Mouse (Mus musculus): ENCODE measurements around the gene H2-Ab1. TPM values are rescaled to one million over a fixed set of nuclear protein-coding genes. Genes with fewer than 3 reads are reported as not detected.

H2-Ab1 gene
- polyA plus RNA-seq, 1 experiment = 251 TPM

DNA sequence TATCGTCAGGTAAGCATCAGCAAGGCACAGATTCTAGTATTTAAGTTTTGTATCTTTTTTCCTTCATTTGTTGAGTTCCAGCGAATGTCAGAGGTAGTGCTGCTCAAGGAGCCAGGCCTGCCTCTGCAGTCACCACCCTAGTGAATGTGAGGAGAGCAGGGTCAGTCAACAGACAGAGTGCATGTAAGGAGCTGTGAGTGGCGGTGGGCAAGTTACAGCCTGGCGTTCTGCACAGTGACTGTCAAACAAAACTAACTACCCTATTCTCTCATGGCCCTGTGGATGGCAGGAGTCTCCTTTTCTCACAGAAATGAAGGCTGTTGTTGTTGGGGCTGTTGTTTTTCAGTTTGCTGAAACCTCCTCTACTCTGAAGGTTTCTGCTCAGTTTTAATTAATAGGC, 27.9 kb downstream of the H2-Ab1 start:
- DNase-seq (ENCODE audit: low spot score) = no peak

DNA sequence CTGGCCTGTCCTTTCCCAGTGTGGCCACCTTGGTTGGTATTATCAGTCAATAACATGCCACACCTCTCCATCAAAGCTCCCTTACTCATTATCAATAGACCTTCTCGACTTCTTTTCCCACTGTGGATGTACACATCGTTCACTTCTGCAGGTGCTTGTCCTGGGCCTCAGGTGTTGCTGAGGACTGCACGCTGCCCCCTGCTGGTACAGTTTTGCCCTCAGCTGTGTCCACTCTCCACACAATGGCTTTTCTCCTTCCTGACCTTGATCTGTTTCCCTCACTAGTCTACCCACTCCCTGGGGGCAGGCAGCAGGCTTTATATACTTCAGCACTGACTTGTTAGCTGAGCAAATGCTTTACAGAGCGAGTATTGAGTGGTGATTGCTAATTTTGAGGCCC, 28.4 kb downstream of the H2-Ab1 start:
- no peak for DNase-seq (ENCODE audit: low spot score)

DNA sequence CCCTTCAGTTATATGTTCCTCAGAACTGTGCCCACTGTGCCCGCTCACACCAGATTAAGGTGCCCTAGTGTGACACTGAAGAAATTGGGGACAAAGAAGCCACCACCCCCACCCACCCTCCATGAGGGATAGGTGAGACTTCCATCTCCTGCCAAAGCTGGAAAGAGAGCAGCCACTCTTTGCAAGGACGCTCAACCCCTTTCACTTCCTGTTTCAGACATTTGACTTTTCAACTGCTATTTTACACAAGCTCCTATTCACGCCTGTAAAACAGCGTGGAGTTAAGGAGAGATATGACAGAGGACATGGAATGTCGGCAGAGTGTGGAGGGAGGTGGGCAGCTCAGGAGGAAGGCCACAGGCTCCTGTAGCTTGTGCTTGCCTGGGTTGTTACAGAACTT, 29.0 kb downstream of the H2-Ab1 start:
- DNase-seq (ENCODE audit: low spot score) = no peak

DNA sequence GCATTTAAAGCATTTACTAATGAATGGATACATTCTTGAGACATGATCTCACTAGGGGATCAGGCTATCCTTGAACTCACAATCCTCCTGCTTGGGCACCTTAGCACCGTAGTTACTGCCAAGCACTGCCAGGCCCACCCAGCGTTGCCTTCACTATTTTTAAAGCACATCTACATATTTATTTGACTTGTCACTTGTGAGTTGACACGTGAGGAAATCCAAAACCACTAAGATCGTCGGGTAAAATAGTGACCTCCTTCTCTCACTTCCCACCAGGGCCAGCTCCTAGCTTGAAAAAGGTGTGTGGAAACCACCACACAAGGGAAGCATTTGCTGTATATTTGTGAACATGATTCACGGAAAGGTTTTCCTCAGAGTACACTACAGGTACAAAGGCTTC, 29.5 kb downstream of the H2-Ab1 start:
- DNase-seq (ENCODE audit: low spot score) = no peak

DNA sequence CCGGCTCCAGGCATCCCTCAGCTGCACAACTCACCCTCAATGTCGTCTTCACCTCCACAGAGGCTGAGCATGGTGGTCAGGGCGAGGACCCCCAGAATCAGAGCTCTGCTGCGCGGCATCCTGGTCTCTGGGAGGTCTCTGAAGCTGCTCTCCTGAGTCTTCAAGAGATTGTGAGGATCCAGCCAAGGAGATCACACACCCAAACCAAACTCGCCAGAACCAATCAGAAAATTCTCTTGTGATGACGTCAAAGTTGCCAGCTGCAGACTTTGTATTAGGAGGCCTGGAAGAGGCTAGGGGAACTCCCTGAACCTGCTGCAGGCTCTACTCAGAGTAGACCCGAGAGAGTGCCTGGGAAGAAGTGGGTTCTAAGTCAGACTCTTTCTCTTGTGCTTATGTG, 30.2 kb downstream of the H2-Ab1 start, which contains the start of gene H2-Aa:
Gene H2-Aa, minus strand, starts transcription at position 176 of the 400 bp plus-strand sequence.
- DNase-seq (ENCODE audit: low spot score) = no peak

DNA sequence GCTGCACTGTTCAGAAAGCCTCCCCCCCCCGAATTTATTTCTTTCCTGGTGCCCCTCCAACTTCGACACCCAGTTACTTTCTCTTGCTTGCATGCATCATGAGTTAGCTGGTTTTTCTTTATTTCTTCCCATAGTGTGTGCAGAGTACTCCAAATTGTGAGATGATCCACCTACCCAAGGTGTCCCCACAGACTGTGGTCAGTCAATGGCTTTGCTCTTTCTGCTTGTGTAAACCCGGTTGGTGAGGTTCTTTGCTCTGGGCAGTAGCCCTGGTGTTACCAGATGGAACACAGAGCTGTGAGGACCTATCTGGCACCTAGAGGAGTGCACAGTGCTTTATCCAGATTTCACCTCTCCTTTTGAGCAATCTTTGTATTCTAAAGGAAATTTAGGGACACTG, 30.6 kb downstream of the H2-Ab1 start:
- DNase-seq (ENCODE audit: low spot score) = no peak

DNA sequence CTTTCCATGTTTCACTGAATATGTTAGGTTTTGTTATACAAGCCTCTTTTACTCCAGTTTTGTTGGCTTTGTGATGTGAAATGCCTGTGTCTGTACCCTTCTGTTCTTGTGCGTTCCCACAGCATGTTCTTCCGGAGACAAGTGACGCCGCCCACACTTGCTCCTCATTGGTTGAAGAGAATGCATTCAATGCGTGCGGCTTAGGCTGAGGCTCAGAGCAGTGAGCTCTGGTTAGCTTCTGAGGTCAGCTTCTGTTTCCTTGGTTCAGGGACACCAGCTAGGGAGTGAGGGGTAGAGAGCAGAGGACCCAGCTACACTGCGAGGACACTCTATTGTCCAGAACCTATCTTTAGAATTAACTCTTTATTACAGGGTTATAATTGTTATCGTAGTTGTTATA, 34.1 kb downstream of the H2-Ab1 start:
- no peak for DNase-seq (ENCODE audit: low spot score)

DNA sequence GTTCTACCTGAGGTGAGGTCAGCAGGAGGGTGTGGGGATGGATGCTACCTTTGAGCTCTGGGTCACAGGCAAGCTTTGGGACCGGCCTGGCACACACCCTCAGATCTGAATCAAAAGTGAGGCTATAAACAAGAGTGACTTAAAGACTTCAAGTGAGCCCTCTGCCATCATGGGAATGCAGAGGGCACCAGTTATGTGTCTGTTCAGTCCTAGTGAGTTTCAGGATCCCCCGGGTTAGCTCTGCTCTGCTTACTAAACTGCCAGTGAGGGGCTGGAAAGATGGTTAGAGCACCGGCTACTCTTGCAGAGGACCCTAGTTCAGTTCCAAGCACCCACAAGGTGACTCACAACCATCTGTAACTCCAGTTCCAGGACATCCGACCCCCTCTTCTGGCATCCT, 35.1 kb downstream of the H2-Ab1 start:
- DNase-seq (ENCODE audit: low spot score) = no peak

DNA sequence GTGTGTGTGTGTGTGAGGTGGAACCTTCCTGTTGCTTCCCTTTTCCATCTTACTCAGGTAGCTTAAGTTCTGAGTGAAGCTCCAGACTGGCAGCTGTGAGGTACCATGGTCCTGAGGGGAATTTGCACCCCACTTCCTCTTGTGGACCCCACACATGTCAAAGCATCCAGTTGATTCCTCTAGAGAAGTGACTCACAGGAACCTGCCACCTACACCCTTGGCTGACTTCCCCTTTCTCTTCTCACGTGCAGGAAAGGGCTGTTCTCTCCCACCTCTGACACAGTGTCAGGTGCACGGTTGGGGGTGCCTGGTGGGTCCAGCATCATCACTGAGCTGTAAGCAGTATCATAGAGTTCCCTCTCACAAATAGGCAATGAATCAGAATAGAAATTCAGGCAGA, 36.0 kb downstream of the H2-Ab1 start:
- no peak for DNase-seq (ENCODE audit: low spot score)

DNA sequence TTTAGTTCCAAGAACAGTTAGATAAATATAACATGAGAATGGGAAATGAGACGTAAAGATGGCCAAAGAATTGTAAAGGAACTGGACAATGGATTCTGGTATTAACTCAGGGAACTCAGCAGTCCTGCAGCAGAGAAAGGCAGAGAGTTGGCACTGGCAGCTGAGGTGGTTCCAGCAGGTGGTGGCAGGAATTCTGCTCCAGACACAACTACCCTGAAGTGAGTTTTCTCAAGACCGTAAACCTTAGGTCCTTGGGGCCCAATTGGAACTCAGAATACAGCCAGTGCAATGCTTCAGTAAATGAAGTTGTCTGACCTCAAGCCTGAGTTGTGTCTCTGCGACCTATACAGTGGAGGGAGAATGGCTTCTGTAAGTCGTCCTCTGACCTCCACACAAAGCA, 36.8 kb downstream of the H2-Ab1 start:
- no peak for DNase-seq (ENCODE audit: low spot score)

DNA sequence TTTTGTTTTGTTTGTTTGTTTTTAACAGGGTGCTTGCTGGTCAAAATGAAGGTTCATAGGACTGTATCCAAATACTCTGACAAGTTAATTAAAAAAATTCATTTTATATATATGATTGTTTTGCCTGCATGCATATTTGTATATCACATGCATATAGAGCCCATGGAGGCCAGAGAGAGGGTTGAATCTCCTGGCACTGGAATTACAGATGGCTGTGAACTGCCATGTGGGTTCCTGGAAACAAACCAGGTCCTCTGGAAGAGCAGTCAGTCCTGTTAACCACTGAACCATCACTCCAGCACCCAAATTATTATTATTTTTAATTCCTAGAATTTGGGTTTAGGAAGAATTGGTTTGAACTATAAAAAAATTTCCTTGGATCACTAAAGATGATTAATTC, 37.8 kb downstream of the H2-Ab1 start:
- no peak for DNase-seq (ENCODE audit: low spot score)

DNA sequence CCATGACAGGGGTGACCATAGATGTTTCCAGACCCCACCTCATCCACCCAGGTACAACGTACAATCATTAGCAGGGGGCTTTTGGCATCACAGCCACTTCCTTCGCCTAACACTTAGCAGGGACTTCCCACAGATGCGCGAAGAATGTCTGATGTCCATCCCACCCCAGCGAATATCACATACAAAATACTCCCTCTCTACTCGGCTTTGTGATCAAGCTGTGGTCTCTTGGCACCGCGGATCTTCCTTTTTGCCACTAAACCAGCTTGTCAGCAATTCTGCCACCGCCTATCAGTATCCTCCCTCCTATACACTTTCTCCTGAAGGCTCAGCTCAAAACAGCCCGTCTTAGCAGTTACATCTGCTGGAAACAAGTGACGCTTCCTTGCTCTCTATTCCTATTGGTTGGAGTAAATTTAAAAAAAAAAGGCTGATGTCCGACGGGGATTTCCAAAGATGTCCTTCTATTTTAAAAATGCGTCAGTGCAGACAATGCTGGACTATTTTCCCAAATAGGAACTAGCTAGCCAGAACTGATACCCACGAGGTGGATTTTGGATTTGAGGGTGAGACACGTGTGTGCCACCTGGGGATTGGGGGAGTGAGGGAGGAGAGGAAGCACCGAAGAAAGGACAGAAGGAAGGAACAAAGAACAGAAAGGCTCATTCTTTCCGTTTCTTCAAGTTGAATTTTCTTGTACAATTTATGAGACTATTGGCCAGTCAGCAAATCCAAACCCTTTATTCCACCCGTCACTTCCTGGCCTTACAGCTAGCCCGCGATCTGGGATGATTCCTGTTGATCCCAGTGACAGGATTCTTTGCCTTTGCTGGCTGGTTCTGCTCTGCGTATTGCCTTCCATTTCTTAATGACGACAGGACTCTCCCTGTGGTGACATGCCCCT, 38.7 kb downstream of the H2-Ab1 start:
- DNase-seq (ENCODE audit: low spot score) = no peak

DNA sequence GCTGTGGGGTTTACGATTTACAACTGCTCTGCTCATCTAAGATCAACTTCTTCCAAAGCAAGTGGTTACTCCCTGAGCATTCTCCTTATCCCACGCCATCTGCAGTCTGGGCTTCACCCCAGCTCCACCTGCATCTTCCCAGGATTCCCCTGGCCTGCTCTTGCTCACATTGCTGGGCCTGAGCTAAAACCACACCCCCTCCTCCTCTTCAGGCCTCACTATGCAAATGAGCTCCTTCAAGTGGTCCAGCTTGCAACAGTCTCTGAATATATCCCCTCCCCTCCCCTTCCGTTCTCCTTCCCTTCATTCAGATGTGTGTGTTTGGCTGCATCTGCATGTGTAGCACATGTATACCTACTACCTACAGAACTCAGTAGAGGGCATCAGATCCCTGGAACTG, 41.9 kb downstream of the H2-Ab1 start:
- no peak for DNase-seq (ENCODE audit: low spot score)

DNA sequence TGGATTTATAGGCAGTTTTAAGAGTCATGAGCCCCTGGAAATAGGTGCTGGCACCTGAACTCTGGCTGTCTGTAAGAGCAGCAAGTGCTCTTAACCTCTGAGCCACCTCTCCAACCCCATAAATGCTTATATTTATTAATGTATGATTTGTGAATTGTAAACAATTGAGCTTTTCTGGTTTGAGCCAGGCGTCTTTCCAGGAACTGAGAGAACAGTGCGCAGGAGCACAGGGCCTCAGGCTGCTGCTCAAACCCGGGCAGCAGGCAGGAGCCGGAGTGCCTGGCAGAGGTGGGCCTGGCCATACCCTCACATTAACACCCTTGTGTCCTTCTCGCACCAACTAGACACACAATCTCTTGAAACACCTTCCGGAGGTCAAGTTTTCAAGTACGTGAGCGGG, 42.6 kb downstream of the H2-Ab1 start:
- no peak for DNase-seq (ENCODE audit: low spot score)

DNA sequence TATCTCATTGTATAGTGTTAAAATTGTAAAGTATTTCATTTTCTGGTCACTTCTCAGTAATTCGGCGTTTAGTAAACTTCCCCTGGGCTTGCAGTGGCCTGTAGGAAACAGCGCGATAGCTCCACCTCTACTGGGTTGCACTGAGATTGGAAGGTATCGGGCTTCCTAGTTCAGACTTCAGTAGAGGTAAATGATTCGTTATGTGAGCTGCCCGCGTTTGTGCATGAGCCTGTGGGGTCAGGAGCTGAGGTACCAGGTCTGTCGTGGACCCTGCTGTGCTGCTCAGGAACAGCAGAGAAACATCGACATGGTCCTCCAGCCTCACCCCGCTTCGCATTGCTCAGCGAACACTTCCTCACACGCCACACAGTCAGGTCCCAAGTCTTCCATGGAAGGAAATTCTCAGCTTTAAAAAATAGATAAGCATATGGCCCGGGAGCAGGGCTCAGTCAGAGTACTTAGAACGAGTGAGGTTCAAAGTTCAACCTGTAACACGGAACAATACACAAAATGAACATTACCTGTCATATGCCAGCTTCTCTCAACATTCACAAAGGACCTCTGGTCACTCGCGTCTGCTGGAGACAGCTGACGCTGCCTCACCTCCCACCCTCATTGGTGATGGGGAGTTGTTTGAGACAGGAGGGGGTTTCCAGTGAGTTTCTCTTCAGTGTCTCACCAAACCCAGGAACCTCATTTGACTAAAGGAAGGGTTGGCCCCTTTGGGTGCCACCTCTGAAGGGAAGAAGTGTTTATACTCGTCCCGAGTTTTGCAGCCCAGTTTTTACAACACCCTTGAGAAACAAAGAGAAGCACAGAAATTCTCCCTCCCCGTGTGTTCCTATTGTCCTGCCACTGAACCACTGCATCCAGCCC, 43.4 kb downstream of the H2-Ab1 start:
- DNase-seq (ENCODE audit: low spot score) = no peak

DNA sequence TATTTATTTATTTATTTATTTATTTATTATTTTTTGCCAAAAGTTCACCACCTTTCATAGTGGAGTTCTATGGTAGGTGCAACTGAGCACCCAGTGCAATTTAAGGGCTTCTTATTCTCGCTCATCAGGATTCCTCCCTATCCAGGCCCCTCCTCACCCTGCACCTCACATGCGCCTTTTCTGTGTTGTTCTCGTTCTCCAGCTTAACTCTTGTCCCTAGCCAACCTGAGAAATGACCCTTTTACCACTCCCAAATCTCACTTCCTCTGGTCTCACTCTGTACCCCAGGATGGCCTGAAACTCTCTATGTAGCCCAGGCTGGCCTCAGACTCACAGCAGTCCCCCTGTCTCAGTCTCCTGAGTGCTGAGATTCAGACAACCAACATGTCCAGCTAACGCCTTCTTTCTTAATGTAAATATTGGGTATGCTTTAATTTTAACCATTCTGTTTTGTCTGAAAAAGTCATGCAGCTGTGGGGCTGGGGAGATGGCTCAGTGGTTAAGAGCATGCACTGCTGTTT, 44.2 kb downstream of the H2-Ab1 start:
- no peak for DNase-seq (ENCODE audit: low spot score)

DNA sequence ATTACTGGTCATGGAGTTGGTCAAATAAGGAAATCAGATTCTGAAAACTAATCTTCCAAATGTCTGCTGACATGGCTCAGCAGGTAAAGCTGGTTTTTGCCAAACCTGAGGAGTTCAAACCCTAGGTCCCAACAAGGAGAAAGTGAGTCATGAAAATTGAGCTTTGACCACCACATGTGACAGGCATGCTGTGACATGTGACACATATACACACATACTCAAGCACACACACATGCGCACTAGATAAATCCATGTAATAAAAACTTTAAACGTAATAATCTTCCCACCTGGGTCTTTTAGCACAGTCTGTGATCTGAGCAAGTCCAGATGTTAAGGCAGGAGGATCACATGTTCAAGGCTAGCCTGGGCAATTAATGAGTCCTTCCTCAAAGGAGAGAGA, 46.3 kb downstream of the H2-Ab1 start:
- DNase-seq (ENCODE audit: low spot score) = no peak

DNA sequence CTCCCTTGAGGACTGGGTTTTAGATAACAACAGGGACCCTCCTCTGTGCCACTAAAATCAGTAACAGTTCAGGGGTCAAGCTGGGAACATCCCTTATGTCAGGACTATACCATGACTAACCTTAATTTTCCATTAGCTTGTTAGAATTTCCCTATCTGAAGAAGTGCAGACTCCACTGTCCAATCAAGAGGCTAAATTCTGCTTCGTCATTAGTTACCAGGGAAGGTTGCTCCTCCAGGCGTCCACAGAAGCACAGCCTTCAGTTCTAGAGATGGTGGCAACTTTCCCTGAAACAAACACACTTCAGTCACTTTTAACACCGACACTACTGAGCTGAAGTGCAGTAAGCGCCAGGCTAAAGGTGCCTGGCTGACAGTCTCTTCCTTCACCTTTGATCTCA, 47.3 kb downstream of the H2-Ab1 start:
- DNase-seq (ENCODE audit: low spot score) = no peak

DNA sequence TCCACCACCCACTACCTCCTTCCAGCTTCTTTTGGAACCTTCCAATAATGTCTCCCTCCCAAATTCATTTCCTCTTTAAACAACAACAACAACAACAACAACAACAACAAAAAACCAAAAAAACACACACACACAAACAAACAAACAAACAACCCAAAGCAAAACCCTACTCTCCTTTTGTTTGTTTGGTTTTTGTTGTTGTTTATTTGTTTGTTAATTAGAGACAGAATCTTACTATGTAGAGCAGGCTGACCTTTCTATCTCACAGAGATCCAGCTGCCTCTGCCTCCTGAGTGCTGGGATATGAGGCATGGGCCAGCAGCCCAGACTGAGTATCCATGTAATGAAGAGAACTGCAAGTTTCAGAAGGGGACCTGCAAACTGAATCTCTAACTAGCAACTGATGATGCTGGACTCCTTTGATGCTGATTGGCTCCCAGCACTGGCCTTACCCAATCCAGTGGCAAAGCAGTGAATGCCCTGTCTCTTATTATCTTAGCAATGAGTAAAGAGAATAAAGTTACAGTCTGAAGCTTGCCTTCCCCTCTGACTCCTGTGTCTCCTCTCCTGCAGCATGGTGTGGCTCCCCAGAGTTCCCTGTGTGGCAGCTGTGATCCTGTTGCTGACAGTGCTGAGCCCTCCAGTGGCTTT, 48.0 kb downstream of the H2-Ab1 start, which contains the start of gene H2-Eb1:
Gene H2-Eb1, plus strand, starts transcription at position 488 of the 651 bp plus-strand sequence.
- DNase-seq (ENCODE audit: low spot score) = no peak

DNA sequence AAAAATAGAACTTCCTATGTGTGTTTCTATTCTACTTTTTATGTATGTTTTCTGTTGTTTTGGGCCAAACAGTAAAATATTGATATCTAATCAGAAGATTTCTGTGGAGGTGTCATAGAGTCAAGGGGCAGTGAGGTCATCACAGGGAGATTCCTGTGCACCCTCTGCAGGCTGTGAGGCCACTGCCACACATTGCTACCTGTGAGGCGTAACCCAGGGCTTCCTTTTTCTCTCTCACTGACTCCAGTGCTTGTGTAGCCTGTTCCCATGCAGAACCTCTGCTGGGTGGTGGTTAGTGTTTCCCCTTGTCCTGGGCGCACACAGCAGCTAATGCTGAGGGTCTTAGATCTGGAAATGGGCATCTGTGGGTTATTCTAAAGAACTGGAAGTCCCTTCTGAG, 48.9 kb downstream of the H2-Ab1 start:
- no peak for DNase-seq (ENCODE audit: low spot score)

DNA sequence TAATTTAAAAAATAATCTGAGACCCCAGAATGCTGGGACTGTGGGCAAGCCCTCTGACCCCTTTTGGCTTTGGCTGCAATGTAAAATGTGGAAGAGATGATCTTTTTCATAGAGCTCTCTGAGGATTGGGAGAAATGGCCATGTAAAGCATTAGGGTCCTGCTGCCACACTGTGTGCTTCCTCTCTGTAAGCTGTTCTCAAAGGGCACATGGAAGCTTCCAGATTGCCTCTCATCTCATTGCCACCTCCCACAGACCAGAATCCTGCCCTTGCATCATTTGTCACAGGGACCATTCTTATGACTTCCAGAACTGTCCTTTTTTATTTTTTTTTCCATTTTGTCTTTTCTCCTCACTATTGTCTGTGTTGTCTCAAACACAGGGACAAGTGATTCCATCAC, 49.7 kb downstream of the H2-Ab1 start:
- no peak for DNase-seq (ENCODE audit: low spot score)

DNA sequence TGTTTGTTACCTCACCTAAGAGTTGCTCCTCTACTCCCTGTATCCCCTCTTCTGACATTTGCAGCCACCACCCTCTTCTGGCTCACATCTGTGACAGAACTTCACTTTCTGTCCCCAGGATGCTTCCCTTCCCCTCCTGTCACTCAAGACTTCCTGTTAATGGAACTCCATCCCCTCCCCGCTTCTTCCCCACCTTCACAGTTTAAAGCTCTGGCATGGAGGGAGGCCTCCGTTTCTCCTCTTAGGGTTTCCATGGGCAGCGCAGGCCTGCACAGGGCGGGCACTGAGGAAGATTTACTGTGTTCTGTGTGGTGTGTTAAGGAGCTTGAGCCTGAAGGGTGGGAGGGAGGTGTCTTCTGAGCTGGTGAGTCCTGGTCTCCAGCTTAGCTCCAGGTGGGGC, 50.7 kb downstream of the H2-Ab1 start:
- DNase-seq (ENCODE audit: low spot score) = no peak
